Mouse (Mus musculus): ENCODE data around the gene Islr2. TPM values are rescaled to one million over a fixed set of nuclear protein-coding genes. Genes with fewer than 3 reads are reported as not detected.

The Islr2 gene
- polyA plus RNA-seq, 1 experiment: not detected

DNA sequence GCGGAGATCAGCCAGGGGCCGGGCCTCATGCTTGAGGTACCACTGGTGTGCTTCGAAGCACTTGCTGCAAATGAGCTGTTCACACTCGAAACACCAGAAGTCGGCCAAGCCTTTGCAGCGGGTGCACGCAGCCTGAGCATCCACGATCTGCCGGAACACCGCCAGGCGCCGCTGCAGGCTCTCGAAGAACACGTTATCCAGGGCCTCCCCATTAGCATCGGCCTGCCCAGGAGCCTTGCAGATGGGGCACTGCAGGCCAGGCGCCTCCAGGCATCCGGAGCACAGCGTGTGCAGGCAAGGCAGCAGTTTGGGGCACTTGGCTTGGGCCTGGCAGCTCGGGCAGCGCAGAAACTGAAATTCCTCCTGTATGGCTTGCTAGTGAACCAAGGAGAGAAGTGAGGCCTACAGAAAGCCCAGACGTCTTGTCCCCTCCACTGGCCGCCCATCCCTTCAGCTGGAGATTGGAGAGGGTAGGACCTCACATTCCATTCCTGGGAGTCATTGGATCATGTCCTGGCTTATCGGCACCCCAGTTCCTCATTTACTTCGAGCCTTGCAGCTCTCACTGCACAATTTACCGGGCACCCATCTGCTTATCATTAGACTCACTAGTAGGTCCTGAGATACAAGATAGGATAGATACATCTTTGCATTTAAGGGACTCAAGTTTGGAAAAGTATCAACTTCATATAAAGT lies 43.1 kb upstream of the Islr2 start:
- peaks cover 5% of the 10 kb centered on the region; the same call in 1 of the 2 replicates for H3K4me1 ChIP-seq (ENCODE audit: control insufficient read depth, insufficient read depth, low read length)

DNA sequence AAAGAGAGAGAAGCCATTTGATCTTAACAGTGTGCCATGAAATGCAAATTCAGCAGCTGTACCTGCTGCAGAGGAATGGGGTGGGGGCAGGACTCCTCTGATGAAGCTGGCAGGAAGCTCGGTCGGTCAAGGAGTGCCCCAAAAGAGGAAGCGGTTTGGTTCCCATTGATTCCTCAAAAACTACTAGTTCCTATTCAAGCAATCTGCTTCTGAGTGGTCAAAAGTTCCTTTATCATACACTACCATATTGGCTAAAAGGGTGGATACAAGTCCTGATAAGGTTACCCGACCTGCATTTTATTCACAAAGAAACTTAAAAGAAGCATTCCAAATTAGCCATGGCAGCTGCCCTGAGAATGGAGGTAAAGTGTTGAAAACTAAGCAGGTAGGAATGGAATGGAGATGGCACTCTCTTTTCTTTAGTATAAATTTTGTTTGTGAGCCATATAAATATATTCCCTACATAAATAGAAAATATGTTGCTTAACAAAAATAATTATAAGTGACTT lies 42.0 kb upstream of the Islr2 start:
- TF ChIP-seq POLR2A (IDR thresholded peaks at IDR 0.05; ENCODE audit: borderline replicate concordance, control insufficient read depth, low read depth, low read length) (no peak), CTCF (IDR thresholded peaks at IDR 0.05; ENCODE audit: control insufficient read depth, insufficient read depth, low read length) (no peak)
- H3K27ac ChIP-seq (ENCODE audit: control insufficient read depth, insufficient read depth, low read depth, low read length, poor library complexity): peak overlapping the region; percentile 32; the same call in 1 of the 2 replicates
- 1% methylated on average over 4 of the region's 4 CpGs for whole genome bisulfite sequencing
- H3K4me3 ChIP-seq (replicated peaks; ENCODE audit: control insufficient read depth, low read depth, low read length): peak overlapping the region; percentile 50
- H3K4me1 ChIP-seq (ENCODE audit: control insufficient read depth, insufficient read depth, low read length): peaks cover 7% of the 10 kb centered on the region

More for the DNA sequence above, 43.1 kb upstream of the Islr2 start:
- TF ChIP-seq POLR2A (IDR thresholded peaks at IDR 0.05; ENCODE audit: borderline replicate concordance, control insufficient read depth, low read depth, low read length): peak; percentile 66; the same call in 1 of the 2 replicates
- TF ChIP-seq CTCF (IDR thresholded peaks at IDR 0.05; ENCODE audit: control insufficient read depth, insufficient read depth, low read length): peak; percentile 87
- 3% methylated on average over 25 of the region's 25 CpGs for WGBS
- peak overlapping the region; percentile 38 for H3K27ac ChIP-seq (ENCODE audit: control insufficient read depth, insufficient read depth, low read depth, low read length, poor library complexity)
- peak overlapping the region; percentile 68 for H3K4me3 ChIP-seq (replicated peaks; ENCODE audit: control insufficient read depth, low read depth, low read length)

DNA sequence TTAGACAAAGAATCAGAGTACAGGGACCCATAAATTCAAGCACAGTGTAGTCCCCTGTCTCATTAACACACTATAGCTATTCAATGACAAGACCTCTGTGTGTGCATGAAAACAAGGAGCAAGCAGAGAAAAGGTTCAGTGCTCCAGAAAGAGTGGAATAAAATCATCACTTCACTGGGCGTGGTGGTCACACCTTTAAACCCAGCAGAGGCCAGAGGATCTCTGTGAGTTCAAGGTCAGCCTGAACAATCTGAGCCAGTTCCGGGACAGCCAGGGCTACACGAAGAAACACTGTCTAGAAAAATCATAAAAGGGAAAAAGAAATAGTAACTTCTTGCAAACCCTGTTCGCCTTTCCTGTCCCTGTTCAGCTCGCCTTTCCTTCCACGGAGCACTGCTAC lies 39.6 kb upstream of the Islr2 start:
- no peak overlapping the region for H3K4me3 ChIP-seq (replicated peaks; ENCODE audit: control insufficient read depth, low read depth, low read length)
- H3K27ac ChIP-seq (ENCODE audit: control insufficient read depth, insufficient read depth, low read depth, low read length, poor library complexity): no peak overlapping the region
- TF ChIP-seq POLR2A (IDR thresholded peaks at IDR 0.05; ENCODE audit: borderline replicate concordance, control insufficient read depth, low read depth, low read length): no peak
- no peak for TF ChIP-seq CTCF (IDR thresholded peaks at IDR 0.05; ENCODE audit: control insufficient read depth, insufficient read depth, low read length)
- WGBS: 83% methylated on average over 6 of the region's 6 CpGs
- H3K4me1 ChIP-seq (ENCODE audit: control insufficient read depth, insufficient read depth, low read length): peaks cover 5% of the 10 kb centered on the region

DNA sequence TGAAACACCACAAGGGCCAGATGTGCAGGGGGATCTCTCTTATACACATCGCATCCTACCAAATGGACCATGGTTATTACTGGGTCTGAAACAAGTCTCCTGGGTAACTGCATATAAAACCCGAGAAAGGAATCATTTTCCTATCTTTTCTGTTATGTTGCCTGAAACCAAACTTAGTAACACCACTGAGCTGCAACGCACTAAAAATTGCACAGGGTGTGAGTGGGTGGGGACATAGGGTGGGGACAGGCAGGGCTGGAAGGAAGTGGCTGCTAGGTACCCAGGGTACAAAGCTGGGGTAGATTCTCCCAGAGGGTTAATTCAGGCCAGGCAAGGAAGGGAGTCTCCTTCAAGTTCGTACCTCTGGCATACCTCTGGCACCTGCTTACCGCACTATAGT lies 38.6 kb upstream of the Islr2 start:
- Histone ChIP-seq H3K4me1 (ENCODE audit: control insufficient read depth, insufficient read depth, low read length) (peaks cover 5% of the 10 kb centered on the region), H3K27ac (ENCODE audit: control insufficient read depth, insufficient read depth, low read depth, low read length, poor library complexity) (no peak overlapping the region), H3K4me3 (replicated peaks; ENCODE audit: control insufficient read depth, low read depth, low read length) (no peak overlapping the region)
- 36% methylated on average over 5 of the region's 5 CpGs for WGBS
- no peak for TF ChIP-seq CTCF (IDR thresholded peaks at IDR 0.05; ENCODE audit: control insufficient read depth, insufficient read depth, low read length)

DNA sequence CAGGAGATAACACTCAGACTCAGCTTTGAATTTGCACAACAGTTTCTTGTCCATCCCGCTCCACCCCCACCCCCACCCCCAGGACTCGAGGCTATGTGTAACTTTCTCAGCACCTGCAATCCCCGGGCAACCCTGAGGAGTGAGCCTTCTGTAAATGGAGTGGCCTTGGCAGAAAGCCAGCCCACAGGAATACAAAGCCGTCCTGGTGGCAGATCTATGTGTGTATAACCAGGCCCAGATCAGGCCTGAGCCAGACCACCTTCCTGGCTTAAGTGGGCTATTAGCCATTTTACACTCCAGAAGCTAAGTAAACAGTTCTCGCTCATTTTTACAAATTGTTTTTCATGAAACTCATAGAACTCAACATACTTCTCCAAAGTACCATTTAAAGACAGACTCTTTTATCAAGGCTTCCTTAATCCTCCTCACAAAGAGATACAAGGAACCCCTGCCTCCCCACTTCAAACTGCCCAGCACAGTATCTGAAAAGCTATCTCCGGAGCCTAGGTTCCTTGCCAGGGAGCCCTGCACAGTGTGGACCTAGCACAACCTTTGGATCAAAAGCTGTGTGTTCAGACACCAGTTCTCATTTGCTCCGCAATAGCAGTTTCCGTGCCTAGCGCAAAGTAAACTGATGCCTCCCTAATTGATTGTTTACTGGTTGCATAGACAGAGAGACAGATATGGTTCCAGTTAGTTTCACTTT lies 37.8 kb upstream of the Islr2 start:
- WGBS: 46% methylated on average over 9 of the region's 9 CpGs

DNA sequence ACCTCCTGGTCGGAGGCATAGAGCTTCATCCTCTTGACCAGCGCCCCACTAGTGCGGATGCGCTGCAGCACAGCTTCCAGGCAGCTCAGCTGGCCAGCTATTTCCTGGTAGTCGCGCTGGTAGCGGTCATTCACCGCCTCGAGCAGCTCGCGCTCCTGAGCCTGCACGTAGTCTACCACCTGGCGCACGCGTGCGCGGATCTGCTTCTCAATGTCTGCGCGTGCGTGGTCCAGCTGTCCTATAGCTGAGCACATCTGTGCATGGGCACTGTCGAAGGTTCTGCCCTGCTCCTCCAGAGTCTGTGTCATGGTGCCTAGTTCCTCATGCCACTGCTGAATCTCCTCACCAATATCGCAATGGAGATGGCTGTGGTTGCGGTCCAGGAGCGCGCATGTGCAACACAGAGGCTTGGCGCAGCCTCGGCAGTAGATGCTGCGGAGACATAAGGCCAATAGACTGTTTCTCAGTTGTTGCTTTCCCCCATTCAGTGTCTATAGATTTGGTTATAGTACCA lies 30.4 kb upstream of the Islr2 start:
- Histone ChIP-seq H3K27ac (ENCODE audit: control insufficient read depth, insufficient read depth, low read depth, low read length, poor library complexity) (no peak overlapping the region), H3K4me1 (ENCODE audit: control insufficient read depth, insufficient read depth, low read length) (peaks cover 7% of the 10 kb centered on the region), H3K4me3 (replicated peaks; ENCODE audit: control insufficient read depth, low read depth, low read length) (no peak overlapping the region)
- 94% methylated on average over 28 of the region's 28 CpGs for WGBS
- TF ChIP-seq CTCF (IDR thresholded peaks at IDR 0.05; ENCODE audit: control insufficient read depth, insufficient read depth, low read length) (no peak), POLR2A (IDR thresholded peaks at IDR 0.05; ENCODE audit: borderline replicate concordance, control insufficient read depth, low read depth, low read length) (no peak; the same call in 1 of the 2 replicates)

More for the DNA sequence above, 37.8 kb upstream of the Islr2 start:
- H3K4me1 ChIP-seq (ENCODE audit: control insufficient read depth, insufficient read depth, low read length): peaks cover 5% of the 10 kb centered on the region
- no peak overlapping the region for H3K4me3 ChIP-seq (replicated peaks; ENCODE audit: control insufficient read depth, low read depth, low read length)
- no peak overlapping the region for H3K27ac ChIP-seq (ENCODE audit: control insufficient read depth, insufficient read depth, low read depth, low read length, poor library complexity)
- TF ChIP-seq POLR2A (IDR thresholded peaks at IDR 0.05; ENCODE audit: borderline replicate concordance, control insufficient read depth, low read depth, low read length): no peak
- no peak for TF ChIP-seq CTCF (IDR thresholded peaks at IDR 0.05; ENCODE audit: control insufficient read depth, insufficient read depth, low read length)

DNA sequence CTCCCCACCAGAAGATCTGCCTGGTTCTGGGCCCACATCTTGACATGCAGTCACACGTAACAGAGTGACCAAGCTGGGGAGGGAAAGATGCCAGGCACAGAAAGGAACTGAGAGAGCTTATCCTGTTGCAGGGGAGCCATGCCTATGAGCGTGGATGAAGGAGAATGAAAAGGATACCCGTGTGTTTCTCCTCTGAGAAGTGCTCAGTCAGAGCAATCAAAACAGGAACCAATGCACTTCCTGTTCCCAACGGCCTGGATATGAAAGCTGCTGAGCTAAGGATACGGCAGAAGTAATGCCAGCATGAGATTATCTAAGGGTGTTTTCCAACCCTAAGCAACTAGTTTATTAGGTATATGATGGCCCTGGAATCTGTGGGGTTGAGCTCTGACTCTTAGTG lies 28.3 kb upstream of the Islr2 start:
- 16% methylated on average over 5 of the region's 5 CpGs for WGBS
- H3K4me3 ChIP-seq (replicated peaks; ENCODE audit: control insufficient read depth, low read depth, low read length): no peak overlapping the region
- TF ChIP-seq POLR2A (IDR thresholded peaks at IDR 0.05; ENCODE audit: borderline replicate concordance, control insufficient read depth, low read depth, low read length): no peak
- no peak for TF ChIP-seq CTCF (IDR thresholded peaks at IDR 0.05; ENCODE audit: control insufficient read depth, insufficient read depth, low read length)
- peaks cover 7% of the 10 kb centered on the region for H3K4me1 ChIP-seq (ENCODE audit: control insufficient read depth, insufficient read depth, low read length)
- peak overlapping the region; percentile 53 for H3K27ac ChIP-seq (ENCODE audit: control insufficient read depth, insufficient read depth, low read depth, low read length, poor library complexity)

DNA sequence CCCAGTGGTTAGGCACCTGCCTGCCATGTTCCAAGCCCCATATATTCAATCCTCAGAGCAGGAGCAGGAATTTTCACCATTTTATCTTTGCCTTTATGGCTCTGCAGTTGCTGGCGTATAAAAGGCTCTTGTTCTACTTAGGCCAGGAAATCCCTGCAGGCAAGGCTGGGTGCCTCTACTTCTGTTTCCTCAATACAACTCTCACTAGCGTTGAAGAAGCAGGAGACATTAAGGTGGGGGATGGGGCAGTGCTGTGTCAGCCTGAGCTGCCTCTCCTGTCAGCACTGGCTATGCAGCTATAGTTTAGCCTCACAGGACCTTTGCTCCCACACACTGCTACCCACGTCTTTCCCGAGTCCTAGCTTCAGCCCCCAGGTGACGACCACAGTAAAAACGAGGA lies 27.6 kb upstream of the Islr2 start:
- 27% methylated on average over 6 of the region's 6 CpGs for WGBS
- Histone ChIP-seq H3K4me3 (replicated peaks; ENCODE audit: control insufficient read depth, low read depth, low read length) (no peak overlapping the region), H3K4me1 (ENCODE audit: control insufficient read depth, insufficient read depth, low read length) (peaks cover 7% of the 10 kb centered on the region), H3K27ac (ENCODE audit: control insufficient read depth, insufficient read depth, low read depth, low read length, poor library complexity) (peak overlapping the region; percentile 30)
- no peak for TF ChIP-seq POLR2A (IDR thresholded peaks at IDR 0.05; ENCODE audit: borderline replicate concordance, control insufficient read depth, low read depth, low read length)
- no peak for TF ChIP-seq CTCF (IDR thresholded peaks at IDR 0.05; ENCODE audit: control insufficient read depth, insufficient read depth, low read length)
